Mouse (Mus musculus): Measurements from ENCODE around the gene Chek2. TPM values are rescaled to one million over a fixed set of nuclear protein-coding genes. Genes with fewer than 3 reads are reported as not detected.

Gene Chek2
- polyA plus RNA-seq, 1 experiment from 2014 or later: 18.4 TPM

GRCm38 (mm10) chr5:110879584-110880374, 40.0 kb downstream of the Chek2 start, which contains the start of gene Ttc28:
Gene Ttc28 (plus strand): TSS chr5:110879803.
- peak; percentile 92 for ATAC-seq (ENCODE audit: low FRiP score)

GRCm38 (mm10) chr5:110888596-110888995, 48.8 kb downstream of the Chek2 start:
- H3K36me3 ChIP-seq: peaks cover 22% of the 10 kb centered on the region
- no peak overlapping the region for H3K27ac ChIP-seq
- H3K4me2 ChIP-seq (replicated peaks): no peak overlapping the region
- no peaks in the 10 kb centered on the region for H3K9me3 ChIP-seq (replicated peaks)
- H3K4me3 ChIP-seq: no peak overlapping the region
- ATAC-seq (ENCODE audit: low FRiP score): no peak
- H3K27me3 ChIP-seq: no peaks in the 10 kb centered on the region
- 91% methylated on average over 4 of the region's 4 CpGs for WGBS
- no peak overlapping the region for H3K9ac ChIP-seq
- no peaks in the 10 kb centered on the region for H3K4me1 ChIP-seq

More at GRCm38 (mm10) chr5:110879584-110880374, 40.0 kb downstream of the Chek2 start, which contains the start of gene Ttc28:
- Histone ChIP-seq H3K9me3 (replicated peaks) (no peaks in the 10 kb centered on the region), H3K4me2 (replicated peaks) (peak within 1 kb of the TSS; percentile 80), H3K9ac (peak within 1 kb of the TSS; percentile 91), H3K27me3 (no peaks in the 10 kb centered on the region), H3K36me3 (no peaks in the 10 kb centered on the region), H3K4me3 (peak within 1 kb of the TSS; percentile 80), H3K27ac (peak within 1 kb of the TSS; percentile 84), H3K4me1 (peaks cover 9% of the 10 kb centered on the region)
- WGBS: under 1% methylated on average over 87 of the region's 101 CpGs

- 88% methylated on average over 1 of the region's 1 CpGs for WGBS
- Histone ChIP-seq H3K36me3 (peaks cover 34% of the 10 kb centered on the region), H3K4me2 (replicated peaks) (no peak overlapping the region), H3K27ac (no peak overlapping the region), H3K9ac (no peak overlapping the region), H3K9me3 (replicated peaks) (no peaks in the 10 kb centered on the region), H3K27me3 (no peaks in the 10 kb centered on the region), H3K4me1 (no peaks in the 10 kb centered on the region), H3K4me3 (no peak overlapping the region)
- ATAC-seq (ENCODE audit: low FRiP score): no peak
Measured at GRCm38 (mm10) chr5:110889945-110890344, 50.2 kb downstream of the Chek2 start.

GRCm38 (mm10) chr5:110890561-110890960, 50.8 kb downstream of the Chek2 start:
- no peak overlapping the region for H3K4me2 ChIP-seq (replicated peaks)
- H3K27ac ChIP-seq: no peak overlapping the region
- H3K4me3 ChIP-seq: no peak overlapping the region
- no peak overlapping the region for H3K9ac ChIP-seq
- peaks cover 37% of the 10 kb centered on the region for H3K36me3 ChIP-seq
- H3K27me3 ChIP-seq: no peaks in the 10 kb centered on the region
- 95% methylated on average over 3 of the region's 3 CpGs for WGBS
- no peaks in the 10 kb centered on the region for H3K9me3 ChIP-seq (replicated peaks)
- ATAC-seq (ENCODE audit: low FRiP score): no peak
- no peaks in the 10 kb centered on the region for H3K4me1 ChIP-seq

- 28% methylated on average over 7 of the region's 7 CpGs for WGBS
- H3K9ac ChIP-seq: no peak overlapping the region
- H3K4me3 ChIP-seq: no peak overlapping the region
- no peak for ATAC-seq (ENCODE audit: low FRiP score)
- no peaks in the 10 kb centered on the region for H3K9me3 ChIP-seq (replicated peaks)
- H3K4me2 ChIP-seq (replicated peaks): no peak overlapping the region
- no peaks in the 10 kb centered on the region for H3K27me3 ChIP-seq
- H3K27ac ChIP-seq: peak overlapping the region; percentile 42; the same call in 1 of the 2 replicates
- peaks cover 19% of the 10 kb centered on the region for H3K4me1 ChIP-seq
- H3K36me3 ChIP-seq: peaks cover 40% of the 10 kb centered on the region
Measured at GRCm38 (mm10) chr5:110897114-110897788, 57.5 kb downstream of the Chek2 start.

- Histone ChIP-seq H3K4me3 (no peak overlapping the region), H3K9me3 (replicated peaks) (no peaks in the 10 kb centered on the region), H3K27me3 (no peaks in the 10 kb centered on the region), H3K27ac (no peak overlapping the region), H3K4me1 (peaks cover 19% of the 10 kb centered on the region), H3K9ac (no peak overlapping the region), H3K36me3 (peaks cover 31% of the 10 kb centered on the region), H3K4me2 (replicated peaks) (no peak overlapping the region)
- no peak for ATAC-seq (ENCODE audit: low FRiP score)
- WGBS: 34% methylated on average over 7 of the region's 7 CpGs
Measured at GRCm38 (mm10) chr5:110898169-110898568, 58.4 kb downstream of the Chek2 start.

GRCm38 (mm10) chr5:110898785-110899184, 59.0 kb downstream of the Chek2 start:
- no peak overlapping the region for H3K9ac ChIP-seq
- no peak for ATAC-seq (ENCODE audit: low FRiP score)
- no peak overlapping the region for H3K27ac ChIP-seq
- 84% methylated on average over 4 of the region's 4 CpGs for WGBS
- no peak overlapping the region for H3K4me2 ChIP-seq (replicated peaks)
- H3K9me3 ChIP-seq (replicated peaks): no peaks in the 10 kb centered on the region
- no peaks in the 10 kb centered on the region for H3K27me3 ChIP-seq
- peaks cover 25% of the 10 kb centered on the region for H3K36me3 ChIP-seq
- H3K4me1 ChIP-seq: peaks cover 19% of the 10 kb centered on the region
- H3K4me3 ChIP-seq: no peak overlapping the region

GRCm38 (mm10) chr5:110900331-110900730, 60.6 kb downstream of the Chek2 start:
- H3K27ac ChIP-seq: no peak overlapping the region
- ATAC-seq (ENCODE audit: low FRiP score): no peak
- H3K4me1 ChIP-seq: peaks cover 19% of the 10 kb centered on the region
- no peak overlapping the region for H3K9ac ChIP-seq
- no peaks in the 10 kb centered on the region for H3K27me3 ChIP-seq
- H3K4me2 ChIP-seq (replicated peaks): no peak overlapping the region
- H3K4me3 ChIP-seq: no peak overlapping the region
- H3K9me3 ChIP-seq (replicated peaks): no peaks in the 10 kb centered on the region
- H3K36me3 ChIP-seq: peaks cover 17% of the 10 kb centered on the region

GRCm38 (mm10) chr5:110906708-110907107, 66.9 kb downstream of the Chek2 start:
- Histone ChIP-seq H3K4me2 (replicated peaks) (no peak overlapping the region), H3K36me3 (peaks cover 15% of the 10 kb centered on the region), H3K9me3 (replicated peaks) (0 out of 2 replicates have a peak, but pooled peaks cover 3% of the 10 kb centered on the region), H3K9ac (no peak overlapping the region), H3K27ac (no peak overlapping the region), H3K27me3 (no peaks in the 10 kb centered on the region), H3K4me1 (no peaks in the 10 kb centered on the region), H3K4me3 (no peak overlapping the region)
- WGBS: 100% methylated on average over 1 of the region's 1 CpGs
- no peak for ATAC-seq (ENCODE audit: low FRiP score)

- Histone ChIP-seq H3K4me3 (no peak overlapping the region), H3K9me3 (replicated peaks) (0 out of 2 replicates have a peak, but pooled peaks cover 3% of the 10 kb centered on the region), H3K27me3 (no peaks in the 10 kb centered on the region), H3K27ac (no peak overlapping the region), H3K4me2 (replicated peaks) (no peak overlapping the region), H3K9ac (no peak overlapping the region), H3K4me1 (0 out of 2 replicates have a peak, but pooled peaks cover 2% of the 10 kb centered on the region), H3K36me3 (peaks cover 15% of the 10 kb centered on the region)
- no peak for ATAC-seq (ENCODE audit: low FRiP score)
Measured at GRCm38 (mm10) chr5:110908879-110909278, 69.1 kb downstream of the Chek2 start.

- no peaks in the 10 kb centered on the region for H3K27me3 ChIP-seq
- no peak overlapping the region for H3K27ac ChIP-seq
- H3K9me3 ChIP-seq (replicated peaks): 0 out of 2 replicates have a peak, but pooled peaks cover 3% of the 10 kb centered on the region
- 88% methylated on average over 4 of the region's 4 CpGs for WGBS
- no peak overlapping the region for H3K4me2 ChIP-seq (replicated peaks)
- H3K4me3 ChIP-seq: no peak overlapping the region
- H3K4me1 ChIP-seq: 0 out of 2 replicates have a peak, but pooled peaks cover 2% of the 10 kb centered on the region
- H3K9ac ChIP-seq: no peak overlapping the region
- peaks cover 12% of the 10 kb centered on the region for H3K36me3 ChIP-seq
- no peak for ATAC-seq (ENCODE audit: low FRiP score)
Measured at GRCm38 (mm10) chr5:110909955-110910589, 70.3 kb downstream of the Chek2 start.

- no peak for ATAC-seq (ENCODE audit: low FRiP score)
- no peaks in the 10 kb centered on the region for H3K36me3 ChIP-seq
- H3K9ac ChIP-seq: no peak overlapping the region
- no peak overlapping the region for H3K27ac ChIP-seq
- no peaks in the 10 kb centered on the region for H3K9me3 ChIP-seq (replicated peaks)
- no peaks in the 10 kb centered on the region for H3K27me3 ChIP-seq
- no peak overlapping the region for H3K4me3 ChIP-seq
- WGBS: 77% methylated on average over 11 of the region's 11 CpGs
- 0 out of 2 replicates have a peak, but pooled peaks cover 2% of the 10 kb centered on the region for H3K4me1 ChIP-seq
- H3K4me2 ChIP-seq (replicated peaks): no peak overlapping the region
Measured at GRCm38 (mm10) chr5:110914859-110915258, 75.1 kb downstream of the Chek2 start.

Data from hindbrain, embryonic 12.5 days (tissue).